10 mouse cellular contexts compared by ENCODE assay signal in genomic region chr11:88327016-88327415, GRCm38 (mm10). TPM values are rescaled to one million over a fixed set of nuclear protein-coding genes. Genes with fewer than 3 reads are reported as not detected.
A peak's percentile ranks its signal among the peaks of the same experiment; 100 is the strongest.
DNase-seq lines count a peak whose midpoint lies in the region; ATAC-seq and TF ChIP-seq lines count a peak whose summit lies in the region.
"Had no signal": no experiment of that assay in that cellular context is flagged by ENCODE, and none has a peak within 500 bp of the region (broad histone marks: within the 10 kb centered on the region; RNA-seq: fewer than 3 reads in every experiment).

No protein-coding gene starts in this region.

- no peak overlapping the region for H3K27ac ChIP-seq in heart, adult 2 months
- no peak overlapping the region for H3K27ac ChIP-seq in lung, embryonic 14.5 days (ENCODE audit: low read depth)
- H3K27ac ChIP-seq in left cerebral cortex, adult 2 months = no peak overlapping the region
- H3K27ac ChIP-seq: limb, embryonic 12.5 days had no signal

- DNase-seq in heart, adult 2 months = no peak
- DNase-seq in heart, postnatal 14 days = no peak
- DNase-seq in lung, embryonic 14.5 days = peak; percentile 38
- no peak for DNase-seq in lung, postnatal 10 days
- DNase-seq in gastrocnemius, postnatal 14 days = peak; percentile 50
- DNase-seq in mesoderm, embryonic 11.5 days (ENCODE audit: low read depth, low spot score) = peak; percentile 47
- no peak for DNase-seq in left cerebral cortex, adult 2 months (ENCODE audit: extremely low spot score in 1 of 2, low spot score in 2 of 2)
- DNase-seq: heart, postnatal 36 days had no signal

- ATAC-seq in lung, embryonic 14.5 days (ENCODE audit: insufficient read depth) = no peak

- TF ChIP-seq EP300 in heart, adult 2 months (IDR thresholded peaks at IDR 0.05; ENCODE audit: insufficient read depth, low read depth, low read length) = no peak

- no peaks in the 10 kb centered on the region for H3K27me3 ChIP-seq in heart, adult 2 months (ENCODE audit: control insufficient read depth, insufficient read depth, low read length)
- no peaks in the 10 kb centered on the region for H3K27me3 ChIP-seq in lung, embryonic 14.5 days (ENCODE audit: insufficient read depth, low read length)
- H3K27me3 ChIP-seq: CH12.LX had no signal

- intact Hi-C loops in heart, adult 2 months (cut with DNase I) = no loop called here
- intact Hi-C loops in heart, postnatal 14 days (cut with DNase I) = no loop called here
- intact Hi-C loops in gastrocnemius, postnatal 14 days (cut with DNase I; ENCODE audit: low total_unique reads) = no loop called here
- intact Hi-C loops in left cerebral cortex, adult 2 months (cut with DNase I) = no loop called here

- WGBS in heart, adult 2 months = 26% methylated on average over 4 of the region's 4 CpGs
- 9% methylated on average over 4 of the region's 4 CpGs for WGBS in lung, embryonic 14.5 days

- H3K9me3 ChIP-seq in lung, embryonic 14.5 days (ENCODE audit: low read depth, low read length) = no peaks in the 10 kb centered on the region

- TF ChIP-seq POLR2A in heart, adult 2 months (IDR thresholded peaks at IDR 0.05; ENCODE audit: insufficient read depth, low read depth, low read length) = no peak

- no peak overlapping the region for H3K9ac ChIP-seq in heart, adult 2 months (ENCODE audit: low read depth, low read length)
- no peak overlapping the region for H3K9ac ChIP-seq in lung, embryonic 14.5 days
- H3K9ac ChIP-seq: limb, embryonic 12.5 days had no signal

- no peaks in the 10 kb centered on the region for H3K4me1 ChIP-seq in heart, adult 2 months (ENCODE audit: control insufficient read depth, insufficient read depth, low read length)
- H3K4me1 ChIP-seq in lung, embryonic 14.5 days (ENCODE audit: insufficient read depth) = peaks cover 25% of the 10 kb centered on the region

- no peaks in the 10 kb centered on the region for H3K36me3 ChIP-seq in heart, adult 2 months (ENCODE audit: control insufficient read depth, insufficient read depth, low read length)
- H3K36me3 ChIP-seq in lung, embryonic 14.5 days (ENCODE audit: insufficient read depth) = no peaks in the 10 kb centered on the region
- H3K36me3 ChIP-seq: limb, embryonic 12.5 days had no signal

- no peak overlapping the region for H3K4me3 ChIP-seq in heart, adult 2 months
- no peak overlapping the region for H3K4me3 ChIP-seq in lung, embryonic 14.5 days (ENCODE audit: low read depth, low read length)
- H3K4me3 ChIP-seq in left cerebral cortex, adult 2 months = no peak overlapping the region
- H3K4me3 ChIP-seq: limb, embryonic 12.5 days had no signal

- H3K4me2 ChIP-seq in lung, embryonic 14.5 days = no peak overlapping the region
- H3K4me2 ChIP-seq: limb, embryonic 12.5 days had no signal

- TF ChIP-seq CTCF in heart, adult 2 months (IDR thresholded peaks at IDR 0.05) = peak; percentile 18
- TF ChIP-seq CTCF in lung, embryonic 14.5 days (IDR thresholded peaks at IDR 0.05; ENCODE audit: low read depth) = peak; percentile 31; the same call in 1 of the 2 replicates
- TF ChIP-seq CTCF in left cerebral cortex, adult 2 months (IDR thresholded peaks at IDR 0.05) = no peak; the same call in 1 of the 2 replicates

- H3K79me2 ChIP-seq in heart, adult 2 months (replicated peaks; ENCODE audit: control insufficient read depth, insufficient read depth, low read length) = no peaks in the 10 kb centered on the region

RNA-seq across cellular contexts. Expression of gene Ccdc182, which starts 33.2 kb away (rescaled TPM):
- total RNA-seq in heart, adult 2 months (2021) = not detected
- polyA plus RNA-seq in heart, adult 2 months (2012; rRNA removed) = not detected in 2 replicates
- not detected for total RNA-seq in heart, postnatal 14 days (2021)
- not detected in 2 replicates for polyA plus RNA-seq in lung, embryonic 14.5 days (2014; fragmentation: Nextera tagmentation; extraction: Ambion mirVana)
- total RNA-seq in gastrocnemius, postnatal 14 days (2021) = not detected
- total RNA-seq in left cerebral cortex, adult 2 months (2021) = not detected
- total RNA-seq: CH12.LX; heart, postnatal 36 days had no signal

Comparison
In these comparisons a context has a peak if more than half of its experiments do, and no peak if none do; other contexts are left out.
1. DNase-seq: peak in lung, embryonic 14.5 days (single experiment), gastrocnemius, postnatal 14 days (single experiment) and mesoderm, embryonic 11.5 days (single experiment); none in heart, adult 2 months (0 of 2), heart, postnatal 14 days (0 of 2), lung, postnatal 10 days (single experiment) and left cerebral cortex, adult 2 months (0 of 2).